Mouse (Mus musculus) yolk sac, embryonic 10.5 days (tissue): Measurements from ENCODE around the gene Dlk2.

Experiments used
- DNase-seq: peaks from one replicate; pipeline ENCODE4 v3.0.0-alpha.2; 2017; ENCODE audit warnings: low spot score

Dlk2 gene

GRCm38 (mm10) chr17:46297364-46298219 lies at the start of gene Dlk2:
Gene Dlk2, plus strand, starts transcription at chr17:46297421.
- no peak for DNase-seq

- DNase-seq = peak; percentile 94
Measured at GRCm38 (mm10) chr17:46247512-46248188, 49.6 kb upstream of the Dlk2 start, which contains the start of the genes Polr1c and Yipf3. Gene Polr1c, minus strand, starts transcription at chr17:46248054. Gene Yipf3, plus strand, starts transcription at chr17:46248080.

DNA sequence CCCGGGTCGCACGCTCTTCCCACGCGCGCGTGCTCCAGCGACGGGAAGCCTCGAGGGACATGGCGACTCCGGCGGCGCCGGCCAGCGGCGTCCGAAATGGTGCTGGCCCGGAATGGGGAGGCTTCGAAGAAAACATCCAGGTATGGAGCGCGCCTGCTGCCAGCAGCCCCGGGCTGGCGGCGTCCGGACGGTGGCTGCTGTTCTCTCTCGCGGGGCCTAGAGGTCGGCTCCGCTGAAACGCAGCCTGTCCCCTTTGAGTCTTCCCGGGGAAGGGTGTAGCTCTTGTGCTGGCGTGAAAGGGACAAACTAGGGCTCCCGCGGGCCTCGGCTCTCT lies 49.1 kb upstream of the Dlk2 start:
- no peak for DNase-seq

DNA sequence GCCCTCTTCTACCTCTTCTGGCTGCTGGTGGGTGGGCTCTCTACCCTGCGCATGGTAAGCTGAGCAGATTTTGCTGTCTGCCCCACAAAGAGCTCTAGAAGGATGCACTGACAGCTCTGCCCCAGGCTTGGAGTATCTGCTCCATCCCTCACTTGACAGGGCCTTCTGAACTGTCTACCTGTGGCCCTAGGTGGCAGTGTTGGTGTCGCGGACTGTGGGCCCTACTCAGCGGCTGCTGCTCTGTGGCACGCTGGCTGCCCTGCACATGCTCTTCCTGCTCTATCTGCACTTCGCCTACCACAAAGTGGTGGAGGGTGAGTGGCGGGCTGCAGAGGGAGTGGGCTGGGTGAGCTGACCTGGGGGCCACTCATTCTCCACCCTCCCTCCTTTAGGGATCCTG lies 46.0 kb upstream of the Dlk2 start:
- DNase-seq = no peak

DNA sequence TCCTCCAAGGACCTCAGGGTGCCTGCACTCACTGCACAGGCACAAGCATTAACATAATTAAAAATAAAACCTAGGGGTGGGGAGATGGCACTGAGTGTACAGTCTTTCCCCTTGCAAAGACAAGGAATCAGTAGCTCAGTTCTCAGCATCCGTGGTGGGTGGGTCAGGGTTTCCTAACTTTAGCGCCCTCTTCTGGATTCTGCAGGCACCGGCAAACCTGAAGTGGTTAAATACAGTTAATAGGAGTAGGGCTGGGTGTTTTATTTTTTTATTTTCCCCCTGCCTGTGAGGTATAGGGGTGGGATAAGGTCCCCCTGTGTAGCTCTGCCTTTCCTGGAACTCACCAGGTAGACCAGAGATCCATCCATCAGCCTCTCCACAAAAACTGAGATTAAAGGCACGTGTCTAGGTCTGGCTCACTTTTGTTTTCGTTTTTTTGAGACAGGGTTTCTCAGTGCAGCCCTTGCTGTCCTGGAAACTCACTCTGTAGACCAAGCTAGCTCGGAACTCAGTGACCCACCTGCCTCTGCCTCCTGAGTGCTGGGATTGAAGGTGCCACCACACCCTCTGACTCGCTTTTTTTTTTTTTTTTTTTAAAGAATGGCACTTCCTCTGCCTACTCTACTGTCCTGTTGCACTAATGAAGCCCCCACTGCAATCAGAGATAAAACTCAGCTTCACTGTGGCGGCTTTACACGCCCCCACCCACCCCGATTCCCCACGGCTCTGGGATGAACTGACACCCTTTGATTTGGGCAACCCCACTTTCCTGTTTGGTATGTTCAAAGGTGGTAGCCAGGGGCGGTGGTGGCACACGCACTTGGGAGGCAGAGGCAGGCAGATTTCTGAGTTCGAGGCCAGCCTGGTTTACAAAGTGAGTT lies 44.4 kb upstream of the Dlk2 start:
- no peak for DNase-seq

DNA sequence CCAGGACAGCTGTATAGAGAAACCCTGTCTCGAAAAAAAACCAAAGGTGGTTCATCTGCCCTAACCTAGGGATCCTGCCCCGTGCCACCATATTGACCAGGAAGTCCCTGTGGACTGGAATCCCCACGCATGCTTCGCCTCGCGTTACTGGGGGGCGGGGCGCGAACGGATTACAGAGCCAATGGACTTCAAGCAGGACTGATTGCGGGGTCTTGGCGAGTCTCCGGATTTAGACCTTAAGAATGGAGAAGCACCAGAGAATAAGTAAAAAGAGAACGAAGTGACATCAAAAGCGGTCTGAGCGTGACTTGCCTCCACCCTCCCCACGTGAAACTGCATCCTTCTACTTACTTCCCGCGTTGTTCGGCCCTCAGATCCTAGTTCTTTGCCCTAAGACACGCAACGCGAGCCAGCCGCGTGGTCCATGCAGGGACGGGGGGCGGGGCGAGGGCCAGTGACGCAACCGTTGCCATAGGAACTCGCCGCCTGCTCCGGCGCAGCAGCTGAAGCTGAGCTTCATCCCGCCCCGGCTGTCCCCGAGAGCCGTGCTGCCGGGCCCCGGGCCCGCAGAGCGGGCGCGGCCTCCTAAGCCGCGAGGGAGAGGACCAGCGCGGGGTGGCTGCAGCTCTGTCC lies 43.7 kb upstream of the Dlk2 start, which contains the start of gene Lrrc73:
Lrrc73 (plus strand) TSS at position 80 of the 633 bp plus-strand sequence.
- DNase-seq = peak; percentile 86

DNA sequence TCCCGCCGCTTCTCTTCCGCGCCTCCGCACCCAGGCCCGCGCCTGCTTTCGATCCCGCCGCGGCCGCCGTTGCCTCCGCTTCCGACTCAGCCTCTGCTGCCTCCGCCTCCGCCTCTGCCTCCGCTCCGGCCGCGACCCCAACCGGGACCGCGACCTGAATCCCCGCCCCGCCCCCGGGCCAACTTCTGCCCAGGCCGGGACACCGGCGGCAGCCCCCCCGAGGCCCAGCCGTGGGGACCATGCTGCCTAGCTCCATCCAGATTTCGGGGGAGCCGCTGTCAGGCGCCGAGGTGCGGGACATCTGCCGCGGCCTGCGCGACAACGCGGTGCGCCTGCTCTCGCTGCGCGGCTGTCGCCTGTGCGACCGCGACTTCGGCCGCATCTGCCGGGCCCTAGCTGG lies 43.1 kb upstream of the Dlk2 start:
- DNase-seq = peak; percentile 48

DNA sequence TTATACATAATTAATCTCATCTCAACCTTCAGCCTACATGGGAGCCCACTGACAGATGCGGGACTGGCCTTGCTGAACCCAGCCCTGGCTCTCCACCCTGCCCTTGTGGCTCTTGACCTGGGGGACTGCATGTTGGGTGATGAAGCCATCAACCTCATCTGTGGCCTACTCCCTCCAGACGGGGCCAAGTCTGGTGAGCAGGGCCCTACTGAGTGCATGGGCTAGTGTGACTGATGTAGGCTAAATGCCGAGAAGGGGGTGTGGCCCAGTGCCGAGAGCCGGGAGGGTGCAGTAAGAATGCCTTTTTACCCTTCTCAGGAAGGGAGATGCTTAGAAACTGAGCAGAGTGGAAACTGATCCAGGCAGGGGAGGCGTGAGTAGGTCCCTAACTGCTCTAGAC lies 42.1 kb upstream of the Dlk2 start:
- no peak for DNase-seq

DNA sequence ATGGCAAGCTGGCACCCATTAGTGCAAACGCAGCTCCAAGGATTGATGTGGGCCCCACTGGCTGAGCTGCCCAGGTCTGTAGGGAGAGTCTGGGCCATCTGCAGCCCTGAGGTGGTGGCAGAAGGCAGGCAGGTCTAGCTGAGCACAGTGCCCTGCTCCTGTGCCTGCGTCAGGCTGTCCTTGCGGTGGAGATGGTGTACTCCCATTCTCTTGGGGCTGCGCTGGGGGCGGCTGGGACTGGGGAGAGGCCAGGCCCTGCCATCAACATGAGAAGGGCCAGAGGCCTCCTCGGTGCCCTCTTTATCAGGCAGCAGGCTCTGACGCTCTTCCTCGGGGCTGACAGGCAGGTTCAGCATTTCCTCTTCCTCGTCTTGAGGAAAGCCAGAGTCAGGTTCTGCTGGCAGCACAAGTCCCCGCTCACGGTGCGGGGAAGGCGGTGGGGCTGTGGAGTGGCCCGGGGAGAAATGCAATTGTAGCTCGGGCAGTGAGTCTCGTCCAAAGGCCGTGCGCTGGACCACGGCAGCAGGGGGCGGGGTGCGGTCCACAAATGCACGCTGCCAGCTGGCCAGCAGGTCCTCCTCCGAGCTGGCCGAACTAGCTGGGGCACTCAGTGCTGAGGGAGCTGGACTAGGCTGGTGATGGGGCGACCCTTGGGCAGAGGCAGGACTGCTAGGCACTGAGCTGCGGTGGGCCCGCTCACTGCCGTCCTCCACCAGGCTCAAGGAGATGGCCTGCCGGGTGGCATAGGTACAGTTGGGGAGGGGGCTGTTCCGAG lies 38.8 kb upstream of the Dlk2 start:
- no peak for DNase-seq

DNA sequence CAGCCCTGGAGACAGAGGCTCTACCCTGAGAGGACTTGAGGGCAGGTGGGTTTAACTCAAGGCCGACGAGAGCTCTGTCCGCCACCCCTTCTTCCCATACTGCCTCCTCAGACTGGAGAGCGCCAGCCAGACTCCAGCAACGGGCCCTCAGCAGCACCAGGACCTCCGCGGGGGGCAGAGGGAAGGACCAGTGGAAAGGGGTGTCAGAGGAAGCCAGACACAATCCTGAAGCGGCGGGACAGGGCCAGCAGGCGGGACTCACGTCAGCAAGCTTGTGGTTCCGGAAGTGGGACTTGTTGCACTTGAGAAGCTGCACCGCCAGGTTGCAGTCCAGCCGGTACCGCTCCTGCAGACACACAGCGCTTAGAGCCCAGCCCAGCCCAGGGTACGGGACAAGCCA lies 37.5 kb upstream of the Dlk2 start:
- DNase-seq = no peak

- DNase-seq = no peak
Measured at GRCm38 (mm10) chr17:46262201-46262694, 35.0 kb upstream of the Dlk2 start.

GRCm38 (mm10) chr17:46265502-46265901 lies 31.7 kb upstream of the Dlk2 start:
- no peak for DNase-seq

- peak; percentile 65 for DNase-seq
Measured at GRCm38 (mm10) chr17:46265918-46266618, 31.2 kb upstream of the Dlk2 start.

DNA sequence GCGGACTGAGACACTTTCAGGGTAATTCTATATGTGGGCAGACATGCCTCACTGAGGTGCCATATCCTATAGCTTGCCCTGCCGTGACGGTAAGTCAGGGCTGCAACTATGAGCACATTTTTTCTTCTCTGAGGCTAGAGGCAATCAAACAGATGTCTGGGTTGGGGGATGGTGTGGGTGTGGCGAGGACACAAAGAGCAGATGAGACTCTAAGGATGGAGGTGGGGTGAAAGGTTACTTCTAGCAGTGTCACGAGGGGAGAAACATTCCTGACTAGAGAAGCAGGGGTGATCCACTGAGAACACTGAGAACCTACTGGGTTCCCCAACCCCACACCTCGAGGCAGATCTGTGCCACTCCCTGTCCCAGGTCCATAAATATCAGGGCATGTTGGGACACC lies 30.2 kb upstream of the Dlk2 start:
- DNase-seq = peak; percentile 63

DNA sequence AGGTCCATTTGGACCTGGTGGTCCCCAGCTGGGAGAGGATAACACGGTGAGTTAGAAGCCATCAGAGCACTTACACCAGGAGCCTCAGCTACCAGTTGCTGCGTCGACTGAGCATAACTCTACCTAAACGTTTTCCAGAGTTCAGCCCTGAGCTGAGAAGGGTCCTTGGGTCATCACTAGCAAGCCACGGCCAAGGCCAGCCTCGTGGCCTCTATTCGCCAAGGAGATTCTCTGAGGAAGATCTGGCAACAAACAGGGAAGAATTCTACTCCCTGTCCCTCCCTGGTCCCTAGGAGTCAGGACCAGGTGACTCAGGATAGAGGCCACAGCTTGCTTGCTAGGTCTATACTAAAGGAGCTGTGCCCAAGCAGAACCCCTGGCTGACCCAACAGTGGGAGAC lies 29.7 kb upstream of the Dlk2 start:
- DNase-seq = no peak

- DNase-seq = peak; percentile 53
Measured at GRCm38 (mm10) chr17:46268026-46268720, 29.0 kb upstream of the Dlk2 start.

GRCm38 (mm10) chr17:46269771-46270534 lies 27.3 kb upstream of the Dlk2 start:
- DNase-seq = no peak

GRCm38 (mm10) chr17:46272058-46272457 lies 25.2 kb upstream of the Dlk2 start:
- DNase-seq = no peak

DNA sequence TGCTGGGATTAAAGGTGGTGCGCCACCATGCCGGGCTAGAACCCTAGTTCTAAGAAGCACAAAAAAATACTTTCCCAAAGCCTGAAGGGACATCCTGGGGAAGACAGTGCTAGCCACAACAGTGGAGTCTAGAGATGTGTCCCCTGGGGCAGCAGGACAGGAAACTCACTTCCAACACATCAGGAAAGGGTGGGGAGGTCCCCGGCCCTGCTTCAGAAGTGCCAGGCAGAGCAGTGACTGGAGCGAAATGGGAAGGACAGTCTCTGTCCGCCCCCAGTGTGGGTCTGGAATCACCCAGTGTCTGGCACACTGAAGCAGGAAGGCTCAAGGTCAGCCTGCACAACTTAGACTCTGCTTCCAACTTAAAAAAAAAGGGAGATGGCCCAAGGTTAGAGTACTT lies 24.5 kb upstream of the Dlk2 start:
- DNase-seq = no peak
